Mouse (Mus musculus) CH12.LX (cell line): ENCODE results near the gene Rab3d. TPM values are rescaled to one million over a fixed set of nuclear protein-coding genes. Genes with fewer than 3 reads are reported as not detected.

Source experiments
- DNase-seq: peaks from one replicate; pipeline ENCODE4 v3.0.0-alpha.2; 2013; ENCODE audit errors: extremely low read depth
- H3K27ac ChIP-seq: 2 replicates; pipeline ENCODE4 v1.5.1; 2012; ENCODE audit warnings: low read depth, mild to moderate bottlenecking, control low read depth, moderate library complexity; ENCODE audit not compliant: insufficient read depth
- H3K27me3 ChIP-seq: replicated peaks from 2 replicates; pipeline ENCODE3; 2012; ENCODE audit warnings: inconsistent platforms
- H3K36me3 ChIP-seq, 2 experiments: replicated peaks in 1 of 2; 2 replicates each; pipeline versions ENCODE3 to v1.6.1; 2012; ENCODE audit warnings: inconsistent platforms in 1 of 2, low read length in 1 of 2, mild to moderate bottlenecking in 1 of 2, mixed read lengths in 1 of 2, moderate library complexity in 1 of 2; ENCODE audit not compliant: control insufficient read depth in 1 of 2, insufficient read depth in 1 of 2
- H3K4me1 ChIP-seq, 2 experiments: 2 replicates each; pipeline ENCODE4 v1.6.1; 2012; ENCODE audit warnings: inconsistent platforms in 1 of 2, moderate library complexity in 1 of 2; ENCODE audit not compliant: insufficient read depth in 2 of 2, control insufficient read depth in 1 of 2
- H3K4me2 ChIP-seq: 2 replicates; pipeline ENCODE4 v1.6.1; 2012; ENCODE audit warnings: low read depth, mild to moderate bottlenecking, control low read depth; ENCODE audit not compliant: poor library complexity, insufficient read depth, severe bottlenecking
- H3K4me3 ChIP-seq, 3 experiments: fragments of 150-350 bp in 1 of 3; sonication (generic) in 1 of 3; replicated peaks in 1 of 3; 2 replicates each; pipeline versions ENCODE3 to v1.5.1; 2011 to 2012; ENCODE audit warnings: low read depth in 2 of 3, low read length in 2 of 3, mild to moderate bottlenecking in 2 of 3, moderate library complexity in 2 of 3, control low read depth in 1 of 3, improper control_type of control experiment in 1 of 3, inconsistent platforms in 1 of 3, mixed read lengths in 1 of 3; ENCODE audit not compliant: poor library complexity in 1 of 3
- H3K79me2 ChIP-seq: replicated peaks from 2 replicates; pipeline ENCODE4 v1.6.1; 2012; ENCODE audit warnings: mild to moderate bottlenecking, moderate library complexity; ENCODE audit not compliant: control insufficient read depth, poor library complexity, insufficient read depth, severe bottlenecking; ENCODE audit errors: extremely low read depth
- H3K9ac ChIP-seq: 2 replicates; pipeline ENCODE4 v1.6.1; 2012; ENCODE audit warnings: low read depth, mild to moderate bottlenecking, control low read depth, moderate library complexity; ENCODE audit not compliant: insufficient read depth
- H3K9me3 ChIP-seq: replicated peaks from 2 replicates; pipeline ENCODE3; 2012; ENCODE audit warnings: low read length, inconsistent platforms, mixed read lengths
- BHLHE40 ChIP-seq: IDR thresholded peaks from 2 replicates; pipeline ENCODE4 v1.6.1; 2011; ENCODE audit warnings: mild to moderate bottlenecking, low read depth, low read length, improper control_type of control experiment
- CHD1 ChIP-seq: IDR thresholded peaks from 2 replicates; pipeline ENCODE4 v1.6.1; 2012; ENCODE audit warnings: low read depth, low read length, improper control_type of control experiment, inconsistent platforms
- CHD2 ChIP-seq: IDR thresholded peaks from 2 replicates; pipeline ENCODE4 v1.6.1; 2011; ENCODE audit warnings: low read length, improper control_type of control experiment
- ELF1 ChIP-seq: IDR thresholded peaks from 2 replicates; pipeline ENCODE4 v1.6.1; 2014; ENCODE audit warnings: low read depth, mild to moderate bottlenecking, inconsistent platforms, low read length, improper control_type of control experiment
- EP300 ChIP-seq: IDR thresholded peaks from 2 replicates; pipeline ENCODE4 v1.6.1; 2011; ENCODE audit warnings: low read length, improper control_type of control experiment
- HCFC1 ChIP-seq: IDR thresholded peaks from 2 replicates; pipeline ENCODE4 v1.6.1; 2012; ENCODE audit warnings: low read depth, mild to moderate bottlenecking, inconsistent platforms, low read length, improper control_type of control experiment
- IRF4 ChIP-seq: IDR thresholded peaks from 2 replicates; pipeline ENCODE4 v1.6.1; 2014; ENCODE audit warnings: low read depth, mild to moderate bottlenecking, inconsistent platforms, low read length, improper control_type of control experiment
- JUN ChIP-seq: IDR thresholded peaks from 2 replicates; pipeline ENCODE4 v1.6.1; 2011; ENCODE audit warnings: low read depth, mild to moderate bottlenecking, low read length, improper control_type of control experiment, moderate library complexity; ENCODE audit not compliant: insufficient read depth
- JUND ChIP-seq: conservative IDR thresholded peaks from 2 replicates; pipeline ENCODE4 v1.6.1; 2011; ENCODE audit warnings: low read depth, low read length, improper control_type of control experiment
- MAFK ChIP-seq: IDR thresholded peaks from 2 replicates; pipeline ENCODE4 v1.6.1; 2011; ENCODE audit warnings: low read length, improper control_type of control experiment; ENCODE audit not compliant: insufficient replicate concordance
- MAX ChIP-seq: IDR thresholded peaks from 2 replicates; pipeline ENCODE4 v1.6.1; 2011; ENCODE audit warnings: low read length, improper control_type of control experiment
- MAZ ChIP-seq: IDR thresholded peaks from 2 replicates; pipeline ENCODE4 v1.6.1; 2012; ENCODE audit warnings: low read depth, mild to moderate bottlenecking, inconsistent platforms, low read length, improper control_type of control experiment, moderate library complexity
- MEF2A ChIP-seq: IDR thresholded peaks from 2 replicates; pipeline ENCODE4 v1.6.1; 2014; ENCODE audit warnings: low read depth, mild to moderate bottlenecking, inconsistent platforms, low read length, improper control_type of control experiment, borderline replicate concordance
- MXI1 ChIP-seq: IDR thresholded peaks from 2 replicates; pipeline ENCODE4 v1.6.1; 2011; ENCODE audit warnings: mild to moderate bottlenecking, low read depth, low read length, improper control_type of control experiment
- MYC ChIP-seq: IDR thresholded peaks from 2 replicates; pipeline ENCODE4 v1.6.1; 2011; ENCODE audit warnings: low read depth, mild to moderate bottlenecking, improper control_type of control experiment, low read length
- NELFE ChIP-seq: IDR thresholded peaks from 2 replicates; pipeline ENCODE4 v1.6.1; 2011; ENCODE audit warnings: low read depth, low read length, improper control_type of control experiment
- NRF1 ChIP-seq: IDR thresholded peaks from 2 replicates; pipeline ENCODE4 v1.6.1; 2014; ENCODE audit warnings: low read depth, mild to moderate bottlenecking, inconsistent platforms, low read length, improper control_type of control experiment, moderate library complexity
- POLR2A ChIP-seq: IDR thresholded peaks from 2 replicates; pipeline ENCODE4 v1.6.1; 2011; ENCODE audit warnings: low read depth, mild to moderate bottlenecking, improper control_type of control experiment, low read length
- RAD21 ChIP-seq: IDR thresholded peaks from 2 replicates; pipeline ENCODE4 v1.6.1; 2011; ENCODE audit warnings: low read depth, mild to moderate bottlenecking, low read length, improper control_type of control experiment, moderate library complexity
- RCOR1 ChIP-seq: conservative IDR thresholded peaks from 2 replicates; pipeline ENCODE4 v1.6.1; 2012; ENCODE audit warnings: low read depth, mild to moderate bottlenecking, inconsistent platforms, low read length, improper control_type of control experiment
- SMC3 ChIP-seq: IDR thresholded peaks from 2 replicates; pipeline ENCODE4 v1.6.1; 2011; ENCODE audit warnings: low read depth, low read length, improper control_type of control experiment
- TBP ChIP-seq: conservative IDR thresholded peaks from 2 replicates; pipeline ENCODE4 v1.6.1; 2011; ENCODE audit warnings: low read depth, low read length, improper control_type of control experiment
- TCF12 ChIP-seq: IDR thresholded peaks from 2 replicates; pipeline ENCODE4 v1.6.1; 2014; ENCODE audit warnings: low read depth, mild to moderate bottlenecking, inconsistent platforms, low read length, improper control_type of control experiment
- USF1 ChIP-seq: IDR thresholded peaks from 2 replicates; pipeline ENCODE4 v1.6.1; 2014; ENCODE audit warnings: low read depth, mild to moderate bottlenecking, inconsistent platforms, low read length, improper control_type of control experiment
- USF2 ChIP-seq: conservative IDR thresholded peaks from 2 replicates; pipeline ENCODE4 v1.6.1; 2011; ENCODE audit warnings: low read depth, low read length, improper control_type of control experiment
- ZC3H11A ChIP-seq: IDR thresholded peaks from 2 replicates; pipeline ENCODE4 v1.6.1; 2012; ENCODE audit warnings: low read depth, mild to moderate bottlenecking, inconsistent platforms, low read length, improper control_type of control experiment
- ZKSCAN1 ChIP-seq: IDR thresholded peaks from 2 replicates; pipeline ENCODE4 v1.6.1; 2012; ENCODE audit warnings: low read depth, inconsistent platforms, low read length, improper control_type of control experiment, borderline replicate concordance
- ZNF384 ChIP-seq: IDR thresholded peaks from 2 replicates; pipeline ENCODE4 v1.6.1; 2012; ENCODE audit warnings: low read depth, low read length, improper control_type of control experiment, inconsistent platforms
- dilution Hi-C: fragments of 300-500 bp; cut with MboI; formaldehyde crosslinking; loops from 2 replicates; pipeline ENCODE4 v1.14.3; 2020; ENCODE audit warnings: low sequenced_read_pairs; ENCODE audit not compliant: extremely low pct_unique_long_range_greater_than_20kb, extremely low pct_ligation_motif_present
- in situ Hi-C: fragments of 300-500 bp; cut with MboI; formaldehyde crosslinking; loops from 3 replicates; pipeline ENCODE4 v1.14.3; 2019; ENCODE audit warnings: low sequenced_read_pairs, low pct_ligation_motif_present, low pct_unique_long_range_greater_than_20kb, mixed read lengths
- polyA plus RNA-seq: library from polyadenylated mRNA; unstranded; fragments of >175 nt; gene quantifications from 2 replicates; pipeline ENCODE4 v1.2.1, GENCODE M21; 2012; ENCODE audit warnings: low read depth; ENCODE audit not compliant: insufficient read length
- total RNA-seq, 2 experiments: library from RNA; depleted of rRNA; stranded (reverse); fragments of 300-350 nt in 1 of 2; fragments of >200 nt in 1 of 2; gene quantifications; 2 replicates each; pipeline ENCODE4 v1.2.3; 2012 to 2014

The Rab3d gene
- total and polyA plus RNA-seq, 3 experiments, result 0.90 to 3.7 (median 0.91) TPM

- in situ Hi-C loops (no loop called here), dilution Hi-C loops (no loop called here)
- Histone ChIP-seq H3K4me2 (peak within 1 kb of the TSS; percentile 88), H3K79me2 (0 out of 2 replicates have a peak, but pooled peaks cover 3% of the 10 kb centered on the region), H3K27me3 (peaks cover 6% of the 10 kb centered on the region), H3K9me3 (peaks cover 3% of the 10 kb centered on the region), H3K27ac (peak within 1 kb of the TSS; percentile 84), H3K36me3 (peaks cover 3% of the 10 kb centered on the region in 2 experiments), H3K4me1 (peaks cover 2 to 10% of the 10 kb centered on the region in 2 experiments; a peak in 3 of 4 replicates), H3K4me3 (peak within 1 kb of the TSS; percentile 59 to 79 (median 77)), H3K9ac (peak within 1 kb of the TSS; percentile 89)
- peak; percentile 98 for DNase-seq
- TF ChIP-seq NELFE (peak; percentile 45), NRF1 (peak; percentile 61), TCF12 (peak; percentile 61; the same call in 1 of the 2 replicates), HCFC1 (peak; percentile 75), POLR2A (peak; percentile 84), SMC3 (no peak), TBP (peak; percentile 73; the same call in 1 of the 2 replicates), MAFK (no peak), ZNF384 (no peak), BHLHE40 (peak; percentile 14; the same call in 1 of the 2 replicates), MAX (peak; percentile 59; the same call in 1 of the 2 replicates), MXI1 (peak; percentile 65; the same call in 1 of the 2 replicates), ELF1 (peak; percentile 77), MYC (0 out of 2 replicates have a peak, but pooled peaks have one; percentile 42), JUN (no peak), IRF4 (peak; percentile 62), CHD2 (peak; percentile 90)
Observed at GRCm38 (mm10) chr9:21955570-21956281, 37.7 kb upstream of the Rab3d start, which contains the start of gene Swsap1. Swsap1 (plus strand) TSS chr9:21955755.

- peak overlapping the region; percentile 59 to 79 (median 77) for H3K4me3 ChIP-seq
- in situ Hi-C loops (no loop called here), dilution Hi-C loops (no loop called here)
- no peak for DNase-seq
- peak overlapping the region; percentile 63 for H3K27ac ChIP-seq
- H3K4me1 ChIP-seq, result peaks cover 2 to 10% of the 10 kb centered on the region in 2 experiments; a peak in 3 of 4 replicates
- 0 out of 2 replicates have a peak, but pooled peaks cover 3% of the 10 kb centered on the region for H3K79me2 ChIP-seq
- peaks cover 3% of the 10 kb centered on the region in 2 experiments for H3K36me3 ChIP-seq
- peak overlapping the region; percentile 80 for H3K4me2 ChIP-seq
- peaks cover 2% of the 10 kb centered on the region for H3K27me3 ChIP-seq
- H3K9me3 ChIP-seq, result peaks cover 3% of the 10 kb centered on the region
- H3K9ac ChIP-seq, result peak overlapping the region; percentile 64; the same call in 1 of the 2 replicates
- TF ChIP-seq RAD21, result peak; percentile 16
- TF ChIP-seq ELF1, result no peak
- no peak for TF ChIP-seq RCOR1
- peak; percentile 97 for TF ChIP-seq MYC
- no peak for TF ChIP-seq MAZ
- TF ChIP-seq USF1, result peak; percentile 38
- TF ChIP-seq JUND, result 0 out of 2 replicates have a peak, but pooled peaks have one; percentile 26
- TF ChIP-seq CHD1, result no peak
- peak; percentile 81; the same call in 1 of the 2 replicates for TF ChIP-seq ZNF384
- TF ChIP-seq MAX, result peak; percentile 92
- no peak for TF ChIP-seq MEF2A
- TF ChIP-seq ZKSCAN1, result no peak
- peak; percentile 44 for TF ChIP-seq SMC3
- TF ChIP-seq JUN, result no peak
- TF ChIP-seq IRF4, result no peak
- peak; percentile 51 for TF ChIP-seq BHLHE40
- TF ChIP-seq EP300, result no peak
- no peak for TF ChIP-seq MAFK
- no peak for TF ChIP-seq ZC3H11A
- TF ChIP-seq TCF12, result no peak
- TF ChIP-seq MXI1, result peak; percentile 90
- no peak for TF ChIP-seq HCFC1
- TF ChIP-seq NELFE, result peak; percentile 70; the same call in 1 of the 2 replicates
- no peak for TF ChIP-seq USF2
Observed at GRCm38 (mm10) chr9:21955225-21955569, 37.2 kb upstream of the Rab3d start.
